Mouse (Mus musculus): ENCODE measurements at regions not wholly inside any gene's neighbourhood (a gene's known extent, or its start where the extent isn't known, plus 50 kb on each side); places are given as distances from the start of the nearest gene placed in this dataset.

GRCm38 (mm10) chr1:60642175-60642574, 74.4 kb upstream of the Cd28 start:
- no peak for TF ChIP-seq ZC3H11A (IDR thresholded peaks at IDR 0.05; ENCODE audit: borderline replicate concordance, low read depth, low read length)
- TF ChIP-seq CHD2 (IDR thresholded peaks at IDR 0.05; ENCODE audit: low read depth, low read length): no peak
- no peak for TF ChIP-seq MAFK (IDR thresholded peaks at IDR 0.05; ENCODE audit: insufficient read depth, low read depth, low read length)
- TF ChIP-seq ZNF384 (IDR thresholded peaks at IDR 0.05; ENCODE audit: low read depth, low read length): no peak
- TF ChIP-seq HCFC1 (IDR thresholded peaks at IDR 0.05; ENCODE audit: borderline replicate concordance, insufficient read depth, low read length): no peak
